Mouse (Mus musculus) yolk sac, embryonic 10.5 days (tissue): Measurements from ENCODE around the gene St6gal1.

Experiments used
- DNase-seq: peaks from one replicate; pipeline ENCODE4 v3.0.0-alpha.2; 2017; ENCODE audit warnings: low spot score

St6gal1 gene

GRCm38 (mm10) chr16:23274005-23274404 is 49.5 kb downstream of the St6gal1 start:
- DNase-seq, result no peak

- no peak for DNase-seq
Observed at GRCm38 (mm10) chr16:23274606-23275310, 50.2 kb downstream of the St6gal1 start.

GRCm38 (mm10) chr16:23275661-23276060 is 51.1 kb downstream of the St6gal1 start:
- no peak for DNase-seq

- no peak for DNase-seq
Observed at GRCm38 (mm10) chr16:23279879-23280741, 55.6 kb downstream of the St6gal1 start.

GRCm38 (mm10) chr16:23280742-23281090 is 56.2 kb downstream of the St6gal1 start:
- no peak for DNase-seq

- no peak for DNase-seq
Observed at GRCm38 (mm10) chr16:23282241-23282640, 57.7 kb downstream of the St6gal1 start.

GRCm38 (mm10) chr16:23282941-23283340 is 58.4 kb downstream of the St6gal1 start:
- DNase-seq, result no peak

GRCm38 (mm10) chr16:23283677-23284076 is 59.1 kb downstream of the St6gal1 start:
- no peak for DNase-seq

GRCm38 (mm10) chr16:23284470-23285394 is 60.2 kb downstream of the St6gal1 start:
- peak; percentile 23 for DNase-seq

GRCm38 (mm10) chr16:23286380-23287097 is 62.0 kb downstream of the St6gal1 start:
- no peak for DNase-seq

- DNase-seq, result no peak
Observed at GRCm38 (mm10) chr16:23287312-23288040, 62.9 kb downstream of the St6gal1 start.

- DNase-seq, result no peak
Observed at GRCm38 (mm10) chr16:23288103-23288502, 63.6 kb downstream of the St6gal1 start.

GRCm38 (mm10) chr16:23289424-23289823 is 64.9 kb downstream of the St6gal1 start:
- no peak for DNase-seq

GRCm38 (mm10) chr16:23290171-23290570 is 65.6 kb downstream of the St6gal1 start:
- DNase-seq, result no peak

- no peak for DNase-seq
Observed at GRCm38 (mm10) chr16:23291521-23291920, 67.0 kb downstream of the St6gal1 start.

GRCm38 (mm10) chr16:23294236-23294635 is 69.7 kb downstream of the St6gal1 start:
- DNase-seq, result peak; percentile 37

- no peak for DNase-seq
Observed at GRCm38 (mm10) chr16:23294747-23295146, 70.2 kb downstream of the St6gal1 start.

- no peak for DNase-seq
Observed at GRCm38 (mm10) chr16:23295720-23296119, 71.2 kb downstream of the St6gal1 start.

- no peak for DNase-seq
Observed at GRCm38 (mm10) chr16:23296721-23297120, 72.2 kb downstream of the St6gal1 start.

- DNase-seq, result no peak
Observed at GRCm38 (mm10) chr16:23298441-23298840, 73.9 kb downstream of the St6gal1 start.

GRCm38 (mm10) chr16:23298911-23299310 is 74.4 kb downstream of the St6gal1 start:
- no peak for DNase-seq
